Mouse (Mus musculus): ENCODE data around the gene Glb1l2. TPM values are rescaled to one million over a fixed set of nuclear protein-coding genes. Genes with fewer than 3 reads are reported as not detected.
A peak's percentile ranks its signal among the peaks of the same experiment; 100 is the strongest.

Gene Glb1l2
- 2.6 and 4.2 TPM in 2 replicates for total RNA-seq (2012; rRNA removed)

GRCm38 (mm10) chr9:26805935-26806666 is at the start of gene Glb1l2:
Gene Glb1l2, minus strand, starts transcription at chr9:26806468.
- TF ChIP-seq ZC3H11A (IDR thresholded peaks at IDR 0.05; ENCODE audit: borderline replicate concordance, low read depth, low read length) (no peak), HCFC1 (IDR thresholded peaks at IDR 0.05; ENCODE audit: borderline replicate concordance, insufficient read depth, low read length) (no peak), MAFK (IDR thresholded peaks at IDR 0.05; ENCODE audit: insufficient read depth, low read depth, low read length) (no peak), ZNF384 (IDR thresholded peaks at IDR 0.05; ENCODE audit: low read depth, low read length) (no peak), CHD2 (IDR thresholded peaks at IDR 0.05; ENCODE audit: low read depth, low read length) (no peak)
- in situ Hi-C loops (cut with MboI; ENCODE audit: low sequenced_read_pairs in 2 of 2, unreplicated experiment in 2 of 2) = no loop called here
- H3K27ac ChIP-seq (ENCODE audit: insufficient read depth, low read depth, low read length, poor library complexity, severe bottlenecking) = no peak within 1 kb of the TSS

GRCm38 (mm10) chr9:26831089-26831488 is 24.8 kb upstream of the Glb1l2 start:
- Histone ChIP-seq H3K9me3 (ENCODE audit: control insufficient read depth, insufficient read depth, low read depth, low read length) (no peaks in the 10 kb centered on the region), H3K4me1 (ENCODE audit: control insufficient read depth in 2 of 2, insufficient read depth in 2 of 2, low read length in 2 of 2, poor library complexity in 1 of 2) (no peaks in the 10 kb centered on the region), H3K36me3 (ENCODE audit: control insufficient read depth, insufficient read depth, low read length, poor library complexity, severe bottlenecking) (no peaks in the 10 kb centered on the region), H3K9ac (ENCODE audit: insufficient read depth, low read depth, low read length, poor library complexity, severe bottlenecking) (no peak overlapping the region), H3K4me3 (ENCODE audit: insufficient read depth in 1 of 2, low read depth in 1 of 2, low read length in 2 of 2, poor library complexity in 1 of 2, severe bottlenecking in 1 of 2) (no peak overlapping the region), H3K27ac (ENCODE audit: insufficient read depth, low read depth, low read length, poor library complexity, severe bottlenecking) (no peak overlapping the region)
- no peak for TF ChIP-seq CHD2 (IDR thresholded peaks at IDR 0.05; ENCODE audit: low read depth, low read length)
- no peak for TF ChIP-seq ZC3H11A (IDR thresholded peaks at IDR 0.05; ENCODE audit: borderline replicate concordance, low read depth, low read length)
- no peak for TF ChIP-seq HCFC1 (IDR thresholded peaks at IDR 0.05; ENCODE audit: borderline replicate concordance, insufficient read depth, low read length)
- TF ChIP-seq ZNF384 (IDR thresholded peaks at IDR 0.05; ENCODE audit: low read depth, low read length) = no peak
- no peak for DNase-seq (ENCODE audit: low read depth, low spot score)
- in situ Hi-C loops (cut with MboI; ENCODE audit: low sequenced_read_pairs in 2 of 2, unreplicated experiment in 2 of 2) = no loop called here

More at GRCm38 (mm10) chr9:26805935-26806666, at the start of gene Glb1l2:
- DNase-seq (ENCODE audit: low read depth, low spot score) = peak; percentile 97
- Histone ChIP-seq H3K9me3 (ENCODE audit: control insufficient read depth, insufficient read depth, low read depth, low read length) (no peaks in the 10 kb centered on the region), H3K4me1 (ENCODE audit: control insufficient read depth in 2 of 2, insufficient read depth in 2 of 2, low read length in 2 of 2, poor library complexity in 1 of 2) (no peaks in the 10 kb centered on the region), H3K4me3 (ENCODE audit: insufficient read depth in 1 of 2, low read depth in 1 of 2, low read length in 2 of 2, poor library complexity in 1 of 2, severe bottlenecking in 1 of 2) (peak within 1 kb of the TSS; percentile 56 to 84), H3K36me3 (ENCODE audit: control insufficient read depth, insufficient read depth, low read length, poor library complexity, severe bottlenecking) (no peaks in the 10 kb centered on the region), H3K9ac (ENCODE audit: insufficient read depth, low read depth, low read length, poor library complexity, severe bottlenecking) (peak within 1 kb of the TSS; percentile 55)

- in situ Hi-C loops (cut with MboI; ENCODE audit: low sequenced_read_pairs in 2 of 2, unreplicated experiment in 2 of 2) = no loop called here
These were observed 13.7 kb upstream of the Glb1l2 start for GRCm38 (mm10) chr9:26819942-26820341.

GRCm38 (mm10) chr9:26808735-26809134 is 2.5 kb upstream of the Glb1l2 start:
- Histone ChIP-seq H3K27ac (ENCODE audit: insufficient read depth, low read depth, low read length, poor library complexity, severe bottlenecking) (no peak overlapping the region), H3K36me3 (ENCODE audit: control insufficient read depth, insufficient read depth, low read length, poor library complexity, severe bottlenecking) (no peaks in the 10 kb centered on the region), H3K4me3 (ENCODE audit: insufficient read depth in 1 of 2, low read depth in 1 of 2, low read length in 2 of 2, poor library complexity in 1 of 2, severe bottlenecking in 1 of 2) (no peak overlapping the region), H3K9ac (ENCODE audit: insufficient read depth, low read depth, low read length, poor library complexity, severe bottlenecking) (no peak overlapping the region), H3K9me3 (ENCODE audit: control insufficient read depth, insufficient read depth, low read depth, low read length) (no peaks in the 10 kb centered on the region), H3K4me1 (ENCODE audit: control insufficient read depth in 2 of 2, insufficient read depth in 2 of 2, low read length in 2 of 2, poor library complexity in 1 of 2) (no peaks in the 10 kb centered on the region)
- TF ChIP-seq ZC3H11A (IDR thresholded peaks at IDR 0.05; ENCODE audit: borderline replicate concordance, low read depth, low read length) = no peak
- TF ChIP-seq CHD2 (IDR thresholded peaks at IDR 0.05; ENCODE audit: low read depth, low read length) = no peak
- no peak for TF ChIP-seq MAFK (IDR thresholded peaks at IDR 0.05; ENCODE audit: insufficient read depth, low read depth, low read length)
- TF ChIP-seq ZNF384 (IDR thresholded peaks at IDR 0.05; ENCODE audit: low read depth, low read length) = no peak
- no peak for TF ChIP-seq HCFC1 (IDR thresholded peaks at IDR 0.05; ENCODE audit: borderline replicate concordance, insufficient read depth, low read length)
- DNase-seq (ENCODE audit: low read depth, low spot score) = no peak
- in situ Hi-C loops (cut with MboI; ENCODE audit: low sequenced_read_pairs in 2 of 2, unreplicated experiment in 2 of 2) = no loop called here

More at GRCm38 (mm10) chr9:26819942-26820341, 13.7 kb upstream of the Glb1l2 start:
- Histone ChIP-seq H3K9me3 (ENCODE audit: control insufficient read depth, insufficient read depth, low read depth, low read length) (no peaks in the 10 kb centered on the region), H3K4me3 (ENCODE audit: insufficient read depth in 1 of 2, low read depth in 1 of 2, low read length in 2 of 2, poor library complexity in 1 of 2, severe bottlenecking in 1 of 2) (no peak overlapping the region), H3K27ac (ENCODE audit: insufficient read depth, low read depth, low read length, poor library complexity, severe bottlenecking) (no peak overlapping the region), H3K36me3 (ENCODE audit: control insufficient read depth, insufficient read depth, low read length, poor library complexity, severe bottlenecking) (no peaks in the 10 kb centered on the region), H3K4me1 (ENCODE audit: control insufficient read depth in 2 of 2, insufficient read depth in 2 of 2, low read length in 2 of 2, poor library complexity in 1 of 2) (no peaks in the 10 kb centered on the region), H3K9ac (ENCODE audit: insufficient read depth, low read depth, low read length, poor library complexity, severe bottlenecking) (no peak overlapping the region)
- no peak for DNase-seq (ENCODE audit: low read depth, low spot score)
- no peak for TF ChIP-seq CHD2 (IDR thresholded peaks at IDR 0.05; ENCODE audit: low read depth, low read length)
- TF ChIP-seq MAFK (IDR thresholded peaks at IDR 0.05; ENCODE audit: insufficient read depth, low read depth, low read length) = no peak
- TF ChIP-seq ZNF384 (IDR thresholded peaks at IDR 0.05; ENCODE audit: low read depth, low read length) = no peak
- TF ChIP-seq HCFC1 (IDR thresholded peaks at IDR 0.05; ENCODE audit: borderline replicate concordance, insufficient read depth, low read length) = no peak
- no peak for TF ChIP-seq ZC3H11A (IDR thresholded peaks at IDR 0.05; ENCODE audit: borderline replicate concordance, low read depth, low read length)
